Mouse (Mus musculus) erythroblast, embryonic 14.5 days (primary cell): ENCODE measurements at regions not wholly inside any gene's neighbourhood (a gene's known extent, or its start where the extent isn't known, plus 50 kb on each side); places are given as distances from the start of the nearest gene placed in this dataset.

Experiments
- GATA1 ChIP-seq: IDR thresholded peaks from 2 replicates; pipeline ENCODE4 v1.6.1; 2012; ENCODE audit warnings: low read length, inconsistent platforms, mixed read lengths
- TAL1 ChIP-seq: IDR thresholded peaks from 3 replicates; pipeline ENCODE4 v1.6.1; 2012; ENCODE audit warnings: low read length, inconsistent platforms, mixed read lengths

GRCm38 (mm10) chr6:100149458-100149852 lies 137.8 kb downstream of the Rybp start:
- TF ChIP-seq TAL1 (no peak), GATA1 (no peak)
